Mouse (Mus musculus): ENCODE data around the gene Aebp2.

Aebp2 gene

DNA sequence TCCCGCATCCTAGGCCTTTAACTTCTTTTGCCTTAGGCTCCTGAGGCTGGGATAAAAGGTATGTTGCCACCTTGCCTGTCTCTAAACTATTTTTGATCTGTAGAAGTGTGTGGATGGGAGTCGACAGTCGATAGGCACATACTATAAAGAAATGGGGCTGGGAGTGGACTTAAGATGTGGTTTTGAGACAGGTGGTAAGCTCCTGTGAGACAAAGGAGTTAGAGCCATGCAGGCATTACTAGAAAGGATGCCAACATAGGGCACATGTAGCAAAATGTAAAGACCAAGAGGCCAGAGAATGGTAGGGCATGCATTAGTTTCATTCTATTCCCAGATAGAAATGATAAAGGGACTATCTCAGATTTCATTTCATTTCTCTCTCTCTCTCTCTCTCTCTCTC is 34.5 kb downstream of the Aebp2 start:
- no peak for DNase-seq

DNA sequence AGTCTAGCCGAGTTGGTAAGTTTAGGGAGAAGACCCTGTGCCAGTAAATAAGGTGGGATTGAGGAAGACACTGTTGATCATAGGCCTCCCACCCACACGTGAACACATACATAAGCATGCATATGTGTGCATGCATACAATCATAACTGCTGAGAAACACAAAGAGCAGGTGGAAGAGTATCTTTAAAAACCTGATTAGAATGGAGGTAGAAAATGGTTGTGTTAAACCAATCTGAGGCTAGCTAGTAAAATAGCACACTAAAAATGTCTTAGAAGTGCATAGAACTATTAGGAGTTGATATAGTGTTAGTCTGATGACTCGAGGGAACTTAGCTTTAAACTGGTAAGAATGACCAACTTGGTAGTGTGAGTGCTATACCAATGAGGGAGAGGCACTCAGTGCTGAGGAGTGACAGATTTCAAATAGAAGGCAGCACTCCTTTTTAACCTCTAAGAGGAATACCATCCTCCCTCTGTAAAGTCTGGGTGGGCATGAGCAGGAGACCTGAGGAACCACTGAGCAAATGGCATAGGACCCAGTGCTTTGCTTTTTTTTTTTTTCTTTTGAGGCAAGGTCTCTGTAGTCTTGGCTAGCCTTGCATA is 35.6 kb downstream of the Aebp2 start:
- DNase-seq = peak; percentile 76

DNA sequence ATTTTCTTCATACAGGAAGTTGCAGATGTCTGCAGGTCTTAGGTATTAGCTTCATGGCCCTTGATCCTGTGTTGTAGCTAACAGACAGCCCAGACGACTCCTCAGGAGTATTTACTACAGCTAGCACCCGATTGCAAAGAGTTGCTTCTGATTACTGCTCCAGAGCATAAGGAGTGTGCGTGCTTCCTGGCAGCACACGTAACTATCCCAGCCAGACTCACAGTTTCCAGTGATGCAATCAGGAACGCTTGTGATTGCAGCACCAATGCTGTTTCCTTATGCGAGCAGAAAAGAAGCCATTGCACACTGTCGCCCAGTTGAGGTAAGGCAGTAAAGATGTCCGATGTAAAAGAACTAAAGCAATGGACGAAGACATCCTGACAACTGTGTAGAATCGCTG is 38.6 kb downstream of the Aebp2 start:
- DNase-seq = peak; percentile 75

DNA sequence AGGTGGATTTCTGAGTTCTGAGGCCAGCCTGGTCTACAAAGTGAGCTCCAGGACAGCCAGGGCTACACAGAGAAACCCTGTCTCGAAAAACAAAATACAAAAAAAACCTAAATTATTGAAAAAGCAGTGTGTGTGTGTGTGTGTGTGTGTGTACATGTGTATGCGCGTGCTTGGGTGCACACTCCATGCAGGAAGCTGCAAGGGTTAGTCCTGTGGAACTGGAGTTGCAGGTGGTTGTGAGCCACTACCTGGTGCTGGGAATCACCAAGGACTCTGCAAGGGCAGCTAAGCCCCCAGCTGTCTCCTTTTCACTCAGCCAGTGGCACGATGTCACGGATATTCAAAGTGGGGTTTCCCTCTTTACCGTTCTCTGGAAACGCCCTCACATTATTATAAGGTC is 39.3 kb downstream of the Aebp2 start:
- peak; percentile 79 for DNase-seq

DNA sequence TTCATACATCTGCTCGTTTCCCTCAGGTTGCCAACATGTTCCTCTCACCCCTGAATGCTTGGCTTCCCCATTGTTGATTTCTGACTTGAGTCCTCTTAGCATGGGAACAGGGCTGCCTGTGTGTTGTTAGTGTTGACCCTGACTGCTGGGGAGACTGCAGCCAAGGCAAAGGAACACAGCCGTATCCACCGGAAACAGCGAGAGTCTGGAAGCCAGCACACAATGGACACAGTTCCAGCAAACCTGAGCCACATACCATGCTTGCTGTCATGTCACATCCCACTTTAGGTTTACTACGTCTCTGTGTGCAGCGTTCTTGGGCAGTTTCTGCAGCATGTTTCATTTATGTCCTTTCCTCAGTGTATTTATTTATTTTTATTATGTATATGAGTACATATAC is 39.8 kb downstream of the Aebp2 start:
- DNase-seq = peak; percentile 88

DNA sequence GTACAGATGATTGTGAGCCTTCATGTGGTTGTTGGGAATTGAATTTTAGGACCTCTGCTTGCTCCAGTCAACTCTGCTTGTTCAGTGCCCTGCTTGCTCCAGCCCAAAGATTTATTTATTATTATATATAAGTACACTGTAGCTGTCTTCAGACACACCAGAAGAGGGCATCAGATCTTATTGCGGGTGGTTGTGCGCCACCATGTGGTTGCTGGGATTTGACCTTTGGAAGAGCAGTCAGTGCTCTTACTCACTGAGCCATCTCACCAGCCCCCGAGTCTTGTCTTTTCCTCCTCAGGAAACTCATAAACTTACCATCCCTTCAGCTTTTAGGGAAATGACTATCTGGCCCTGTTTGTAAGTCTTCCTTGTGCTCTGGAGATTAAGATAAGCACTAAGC is 40.2 kb downstream of the Aebp2 start:
- peak; percentile 72 for DNase-seq

DNA sequence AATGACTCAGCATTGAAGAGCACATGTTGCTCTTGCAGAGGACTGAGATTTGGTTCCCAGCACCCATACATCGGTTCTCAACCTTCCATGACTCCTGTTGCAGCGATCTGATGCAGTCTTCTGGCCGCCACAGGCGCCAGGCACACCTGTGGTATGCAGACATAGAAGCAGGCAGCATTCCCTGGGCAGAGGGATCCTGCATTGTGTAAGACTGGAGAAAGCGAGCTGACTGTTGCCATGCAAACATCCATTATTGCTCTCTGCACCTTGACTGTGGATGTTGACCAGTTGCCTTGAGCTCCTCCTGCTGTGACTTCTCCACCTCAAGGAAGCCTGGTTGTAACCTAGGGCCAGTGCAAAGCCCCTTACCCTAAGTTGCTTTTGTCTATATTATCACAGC is 42.1 kb downstream of the Aebp2 start:
- peak; percentile 76 for DNase-seq

DNA sequence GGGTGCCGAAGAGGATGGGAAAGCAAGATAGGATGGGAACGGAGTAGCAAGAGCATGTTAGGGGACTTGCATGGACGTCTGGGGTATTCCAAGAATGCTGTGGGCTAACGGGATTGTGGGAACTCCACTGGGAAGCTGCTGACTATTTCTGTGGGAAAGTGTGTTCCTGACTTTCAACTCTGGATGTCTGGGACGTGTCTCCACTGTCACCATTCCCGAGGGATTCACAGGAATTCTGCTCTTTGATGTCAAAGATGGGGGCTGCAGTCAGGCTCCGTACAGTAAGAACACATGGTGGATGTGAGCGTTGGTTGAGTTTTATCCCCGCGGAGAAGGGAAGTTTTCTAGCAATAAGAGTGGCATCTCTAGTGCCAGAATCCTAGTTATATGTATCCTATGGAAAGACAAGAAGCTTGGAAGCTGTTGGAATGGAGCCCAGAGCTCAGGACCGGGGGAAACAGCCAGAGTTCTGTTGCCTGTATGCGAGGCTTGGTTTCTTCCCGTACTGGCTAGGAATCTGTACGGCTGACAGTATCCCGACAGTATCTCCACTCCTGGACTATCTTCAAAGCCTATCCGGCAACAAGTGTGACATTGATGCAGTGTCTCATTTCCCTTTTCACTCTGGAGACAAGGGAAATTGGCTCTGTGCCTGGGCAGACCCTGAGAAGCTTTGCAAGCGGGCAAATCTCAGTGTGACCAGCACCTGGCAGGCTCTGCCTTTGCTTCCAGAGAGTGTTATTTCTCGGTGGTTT is 44.2 kb downstream of the Aebp2 start:
- peak; percentile 90 for DNase-seq

DNA sequence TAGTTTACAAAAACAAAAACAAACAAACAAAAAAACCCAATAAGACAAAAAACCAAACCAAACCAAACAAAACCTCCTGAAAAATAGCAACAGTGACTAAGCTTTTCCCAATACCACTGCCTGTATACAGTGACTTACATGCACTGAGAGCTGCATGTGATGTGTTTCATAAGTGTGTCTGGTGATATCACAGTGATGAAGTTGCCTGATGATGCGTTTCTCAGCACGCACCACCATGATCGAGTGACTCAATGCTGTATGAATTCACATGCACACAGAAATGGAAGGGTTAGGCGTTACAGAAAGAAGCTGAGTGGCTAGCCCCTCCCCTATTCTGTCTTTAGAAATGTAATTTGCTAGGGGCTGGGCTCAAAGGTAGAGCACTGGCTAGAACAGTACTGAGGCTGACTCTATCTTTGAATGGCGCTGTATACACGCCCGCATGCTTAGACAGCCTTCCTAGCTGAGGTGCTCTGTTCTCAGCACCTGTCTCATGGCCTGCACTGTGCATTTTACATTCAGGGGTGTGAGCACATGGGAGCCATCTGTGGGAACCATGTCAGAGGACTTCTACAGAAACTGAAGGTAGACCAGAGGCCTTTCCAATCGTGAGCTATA is 44.9 kb downstream of the Aebp2 start:
- peak; percentile 60 for DNase-seq

DNA sequence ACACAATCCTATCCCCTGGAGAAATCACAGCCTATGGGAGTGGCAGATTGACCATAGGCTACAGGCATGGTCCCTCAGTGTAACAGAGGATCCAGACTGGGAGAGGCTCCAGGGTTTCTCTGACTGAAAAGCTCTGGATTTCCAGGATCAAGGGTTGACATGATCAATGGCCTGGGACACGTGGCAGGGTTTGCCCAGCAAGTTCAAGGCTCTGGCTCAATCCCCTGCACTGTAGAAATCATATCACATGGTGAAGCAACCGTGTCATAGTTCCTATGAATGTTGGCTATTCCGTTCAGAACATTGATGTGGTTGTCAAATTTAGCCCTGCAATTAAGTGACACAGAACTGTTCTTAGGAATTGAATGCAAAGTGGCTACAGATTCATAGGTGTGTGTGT is 52.0 kb downstream of the Aebp2 start:
- no peak for DNase-seq

DNA sequence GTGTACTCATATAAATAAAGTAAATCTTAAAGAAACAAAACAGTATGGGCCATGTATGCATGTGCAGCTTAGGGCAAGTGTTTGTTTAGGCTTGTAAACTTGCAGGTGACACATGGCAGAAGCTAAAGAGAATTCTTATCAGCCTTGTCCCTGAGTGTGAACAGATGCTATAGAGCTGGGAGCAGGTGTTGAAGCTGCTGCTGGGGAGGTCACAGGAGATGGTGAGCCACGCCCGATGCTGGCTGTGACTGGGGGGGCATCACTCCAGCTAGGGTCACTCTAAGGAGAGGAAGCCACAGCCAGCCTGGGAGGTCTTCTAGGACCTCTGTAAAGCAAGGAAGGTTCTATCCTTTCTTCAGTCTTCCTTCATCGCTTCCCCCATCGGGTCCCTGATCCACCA is 53.6 kb downstream of the Aebp2 start:
- DNase-seq = no peak

DNA sequence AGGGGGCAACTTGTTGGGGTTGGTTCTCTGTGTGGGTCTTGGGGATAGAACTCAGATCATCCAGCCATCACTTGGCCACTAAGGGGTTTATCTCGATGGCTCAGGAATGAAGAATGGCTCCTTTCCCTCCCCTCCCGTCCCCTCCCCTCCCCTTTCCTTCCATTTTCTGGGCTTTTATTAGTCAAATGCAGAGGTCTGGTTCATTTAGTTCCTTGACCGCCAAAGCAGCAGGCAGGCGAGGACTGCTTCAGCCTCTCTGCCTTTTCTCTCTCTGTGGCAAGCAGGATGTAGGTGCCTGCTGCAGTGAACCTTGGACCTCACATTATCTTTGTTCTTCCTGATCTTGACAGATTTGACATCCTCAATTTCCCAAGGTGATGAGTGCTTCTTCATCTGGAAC is 54.6 kb downstream of the Aebp2 start:
- DNase-seq = no peak

DNA sequence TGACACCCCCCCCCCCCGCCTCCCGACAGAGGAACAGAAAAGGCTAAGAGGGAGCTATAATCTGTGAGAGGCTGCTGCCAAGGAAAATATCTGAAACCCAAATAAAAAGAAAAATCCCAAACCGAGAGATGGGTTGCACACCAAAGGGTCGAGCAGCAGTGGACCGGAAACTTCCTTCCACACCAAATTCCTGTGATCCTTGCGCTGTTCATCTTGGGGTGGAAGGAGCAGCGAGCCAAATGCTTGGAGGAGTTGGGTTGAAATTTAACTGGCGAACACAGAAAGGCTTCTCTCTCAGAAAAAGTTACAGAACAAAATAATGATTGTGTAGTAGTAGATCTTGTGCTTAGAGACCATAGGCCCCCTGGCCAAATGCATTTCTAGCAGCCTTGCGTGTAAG is 55.5 kb downstream of the Aebp2 start:
- no peak for DNase-seq

DNA sequence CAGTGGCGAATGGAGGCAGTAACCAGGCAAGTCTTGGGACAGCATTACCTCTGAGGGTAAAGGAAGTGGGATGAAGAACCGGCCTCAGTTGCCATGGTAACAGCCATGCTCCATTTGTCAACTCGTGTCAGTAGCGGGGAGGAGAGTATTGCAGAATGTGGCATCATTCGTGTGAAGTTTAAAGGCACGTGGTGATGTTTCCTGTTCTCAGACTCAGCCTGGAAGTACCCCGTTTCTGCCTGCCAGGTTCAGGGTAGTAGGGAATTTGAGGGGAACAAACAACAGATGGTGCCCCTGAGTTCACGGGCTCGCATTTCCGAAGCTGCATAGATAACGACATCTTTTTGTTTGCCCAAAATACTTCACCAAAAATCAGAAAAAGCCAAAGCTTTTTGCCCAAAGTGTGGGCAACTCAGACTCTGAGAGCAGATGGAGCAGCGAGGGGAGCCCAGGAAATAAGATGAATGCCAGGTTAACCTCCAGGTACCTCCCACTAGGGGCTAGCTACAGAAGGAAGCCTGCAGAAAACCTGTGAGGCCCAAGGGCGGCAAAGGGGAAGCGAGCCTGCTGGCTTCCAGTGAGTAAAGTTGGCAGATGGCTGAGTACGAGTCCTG is 56.3 kb downstream of the Aebp2 start:
- no peak for DNase-seq

DNA sequence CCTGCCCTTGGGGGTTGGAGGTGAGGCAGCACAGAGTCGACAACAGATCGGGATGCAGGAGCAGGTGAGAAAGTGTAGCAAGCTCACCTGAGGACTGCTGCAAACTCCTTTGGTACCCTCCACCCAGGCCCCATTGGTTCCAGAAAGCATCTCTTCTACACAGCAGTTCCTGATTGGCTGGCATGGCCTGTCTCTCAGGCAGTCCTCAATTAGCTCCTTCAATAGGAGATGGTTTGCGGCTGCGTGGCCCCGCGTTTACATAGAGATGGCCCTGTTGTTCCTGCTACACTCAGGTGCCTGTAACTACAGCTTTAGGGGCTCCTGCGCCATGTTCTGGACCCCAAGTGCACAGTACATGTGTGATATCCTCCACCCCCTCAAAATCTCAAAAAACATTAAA is 58.2 kb downstream of the Aebp2 start:
- DNase-seq = no peak

DNA sequence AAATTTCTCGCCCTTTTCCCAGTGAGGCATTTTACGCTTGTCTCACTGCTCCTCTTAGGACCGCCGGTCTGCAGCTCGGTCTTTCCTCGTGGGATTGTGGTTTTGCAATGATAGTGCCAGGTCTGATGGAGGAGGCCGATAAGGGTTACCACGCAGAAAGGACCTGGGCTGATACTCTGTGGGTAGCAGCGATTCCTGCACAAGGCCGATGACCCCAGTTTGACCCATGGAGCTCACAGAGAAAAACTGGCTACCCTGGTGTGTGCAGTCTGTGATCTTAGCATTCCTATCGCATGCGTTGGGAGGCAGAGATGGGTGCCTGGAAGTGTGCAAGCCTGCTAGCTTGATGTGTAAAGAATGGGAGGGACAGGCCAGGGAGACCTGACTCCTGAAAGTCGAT is 60.4 kb downstream of the Aebp2 start:
- no peak for DNase-seq

DNA sequence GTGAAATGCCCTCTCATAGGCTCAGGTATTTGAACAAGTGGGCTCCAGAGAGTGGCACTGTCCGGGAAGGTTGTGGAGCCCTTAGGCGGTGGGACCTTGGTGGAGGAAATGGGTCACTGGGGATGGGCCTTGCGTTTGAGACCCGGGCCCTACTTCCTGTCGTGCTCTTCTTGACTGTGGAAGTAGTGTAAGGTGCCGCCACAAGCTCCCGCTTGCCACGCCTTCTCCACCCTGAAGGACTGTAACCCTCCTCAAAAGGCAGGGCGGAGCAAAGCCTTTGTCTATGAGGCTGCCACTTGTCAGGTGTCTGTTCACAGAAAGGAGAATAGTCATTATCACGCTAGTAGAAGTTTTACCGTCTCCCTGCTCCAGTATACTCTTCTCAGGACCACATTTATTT is 61.9 kb downstream of the Aebp2 start:
- no peak for DNase-seq

DNA sequence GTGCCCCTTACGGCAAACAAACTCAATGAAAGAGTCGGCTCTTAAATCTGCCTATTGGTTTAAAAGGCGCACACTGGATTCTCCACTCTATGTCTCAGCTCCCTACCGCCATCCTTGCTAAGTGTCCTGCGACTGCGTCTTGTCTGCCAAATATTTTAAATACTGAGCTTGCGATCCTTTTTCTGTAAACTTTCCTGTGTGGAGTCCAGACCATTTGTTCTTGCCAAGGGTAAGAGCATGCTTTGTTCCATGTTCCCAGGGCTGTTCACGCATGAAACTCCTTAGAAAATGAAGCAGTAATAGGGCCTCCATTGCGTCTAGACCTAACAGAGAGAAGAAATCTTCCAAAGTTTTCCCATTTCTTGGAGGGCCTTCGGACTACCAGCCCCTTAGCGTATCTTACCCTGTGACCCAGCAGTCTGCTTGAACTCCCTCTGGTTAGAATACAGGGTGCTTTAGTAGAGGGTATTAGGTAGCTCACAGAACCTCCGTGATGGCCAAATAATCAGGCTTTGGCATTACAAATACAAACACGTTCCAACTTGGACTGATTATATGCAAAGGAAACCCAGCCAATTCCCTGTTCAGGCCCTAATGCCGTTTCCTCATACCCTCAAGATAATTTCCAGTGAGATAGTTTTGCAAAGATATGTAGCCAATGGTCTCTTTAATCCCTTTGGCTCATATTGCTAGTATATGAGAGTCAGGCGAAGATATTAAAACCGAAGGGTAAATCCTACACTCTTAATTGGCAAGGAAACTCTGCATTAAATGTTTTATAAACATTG is 67.3 kb downstream of the Aebp2 start:
- no peak for DNase-seq

DNA sequence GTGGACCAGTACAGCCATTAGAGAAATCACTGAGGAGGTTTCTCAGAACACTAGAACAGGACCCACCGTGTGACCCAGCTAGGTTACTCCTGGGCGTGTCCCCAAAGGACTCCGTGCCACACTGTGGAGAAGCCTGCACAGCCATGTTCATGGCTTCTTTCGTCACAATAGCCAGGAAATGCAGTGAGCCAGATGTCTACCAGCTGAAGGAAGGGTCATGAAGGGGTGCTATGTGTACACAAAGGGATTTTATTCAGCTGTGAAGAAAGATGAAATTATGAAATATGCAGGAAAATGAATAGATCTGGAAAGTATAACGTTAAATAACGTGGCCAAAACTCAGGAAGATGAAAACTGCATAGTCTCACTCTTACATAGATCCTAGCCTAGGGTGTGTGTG is 69.7 kb downstream of the Aebp2 start:
- DNase-seq = no peak

DNA sequence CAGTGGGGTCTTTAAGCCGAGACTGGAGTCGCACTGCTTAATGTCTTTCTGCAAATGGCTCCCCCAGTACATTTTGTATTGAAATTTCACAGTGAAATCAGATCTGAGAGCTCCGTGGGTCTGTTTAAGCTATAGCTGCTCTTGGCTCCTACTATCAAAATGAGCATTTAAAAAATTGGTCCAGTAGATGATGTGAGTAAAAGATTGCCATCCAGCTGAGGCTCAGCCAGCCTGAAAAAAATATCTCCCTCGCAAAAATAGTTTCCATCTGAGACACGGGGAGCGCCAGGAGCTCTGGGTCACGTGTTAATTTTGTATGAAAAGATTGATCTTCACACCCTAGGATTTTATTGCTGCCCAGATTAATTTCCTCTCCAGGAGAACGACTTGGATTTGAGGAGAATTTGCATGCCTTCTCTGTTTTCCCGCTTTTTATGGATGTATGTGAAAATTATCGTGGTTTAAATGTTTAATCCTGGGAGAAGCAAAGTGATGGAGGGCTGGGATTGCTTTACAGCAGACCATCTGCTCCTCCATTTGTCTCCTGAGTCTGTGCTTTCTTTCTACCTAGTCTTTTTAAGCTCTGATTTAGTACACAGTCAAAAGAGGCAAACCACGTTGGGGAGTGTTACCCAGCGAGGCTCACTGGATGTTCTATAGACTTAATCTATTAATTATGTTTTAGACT is 73.9 kb downstream of the Aebp2 start:
- DNase-seq = no peak

DNA sequence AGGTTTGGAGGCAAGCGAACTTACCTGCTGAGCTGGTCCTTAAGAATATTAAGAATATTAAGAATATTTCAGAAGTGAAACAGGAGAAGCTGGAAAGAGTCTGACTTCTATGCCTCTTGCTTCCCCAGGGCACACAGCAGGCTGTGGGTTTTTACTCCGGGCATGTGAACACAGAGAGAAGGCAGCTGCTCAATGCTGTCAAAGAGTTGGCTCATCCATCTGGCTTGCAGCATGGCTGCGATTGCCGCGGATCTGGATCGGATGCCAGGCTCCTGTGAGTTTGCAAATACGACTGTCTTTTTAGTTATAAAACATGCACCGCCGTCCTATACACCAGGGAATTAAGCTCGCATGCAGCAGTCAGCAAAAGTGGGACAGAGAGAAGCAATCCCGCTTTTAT is 75.5 kb downstream of the Aebp2 start:
- DNase-seq = no peak

DNA sequence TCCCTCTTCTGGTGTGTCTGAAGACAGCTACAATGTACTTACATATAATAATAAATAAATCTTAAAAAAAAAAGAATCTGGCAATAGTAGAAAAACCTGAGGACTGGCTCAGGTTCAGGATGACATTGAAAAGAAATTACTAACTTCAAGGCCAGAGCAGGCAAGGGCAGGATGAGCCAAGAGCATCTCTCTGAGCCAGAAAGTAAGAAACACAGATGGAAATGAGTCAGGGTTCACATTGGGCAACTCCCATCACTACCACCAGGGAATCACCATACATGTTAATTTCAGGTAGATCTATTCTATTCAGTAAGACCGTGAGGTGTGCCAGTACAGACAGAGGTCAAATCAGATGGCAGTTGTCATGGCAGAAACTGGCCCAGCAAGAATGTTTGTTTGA is 76.1 kb downstream of the Aebp2 start:
- DNase-seq = no peak

DNA sequence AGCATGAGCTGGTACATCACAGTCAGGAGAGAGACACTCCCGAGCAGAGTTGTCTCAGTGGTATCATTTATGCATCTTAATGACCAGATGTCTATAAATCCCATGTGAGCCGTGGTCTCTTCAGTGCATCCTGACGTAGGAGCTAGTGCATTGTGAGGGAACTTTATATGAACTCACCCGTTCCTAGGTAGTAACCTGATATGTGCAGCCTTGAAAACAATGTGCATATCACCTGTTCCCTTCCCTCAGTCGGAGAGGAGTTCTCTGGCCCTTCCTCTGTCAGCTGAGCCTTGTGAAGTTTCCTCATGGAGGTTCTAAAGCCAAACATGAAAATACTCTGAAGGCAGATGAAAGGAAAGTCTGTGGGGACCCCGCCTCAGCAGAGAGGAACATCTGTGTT is 78.8 kb downstream of the Aebp2 start:
- DNase-seq = no peak
